Mouse (Mus musculus) small intestine, adult 2 months (tissue): ENCODE data around the gene Mettl24. TPM values are rescaled to one million over a fixed set of nuclear protein-coding genes. Genes with fewer than 3 reads are reported as not detected.

Experiments
- H3K27ac ChIP-seq: fragments of 200-500 bp; 2 replicates; pipeline ENCODE4 v1.5.1; 2012; ENCODE audit warnings: low read depth, low read length, control low read depth, inconsistent platforms; ENCODE audit not compliant: insufficient read depth
- H3K27me3 ChIP-seq: fragments of 200-500 bp; 2 replicates; pipeline ENCODE4 v1.6.1; 2012; ENCODE audit warnings: mild to moderate bottlenecking, moderate library complexity, low read length, inconsistent platforms; ENCODE audit not compliant: control insufficient read depth, insufficient read depth
- H3K36me3 ChIP-seq: fragments of 200-500 bp; 2 replicates; pipeline ENCODE4 v1.6.1; 2012; ENCODE audit warnings: mild to moderate bottlenecking, low read length, control low read depth, inconsistent platforms; ENCODE audit not compliant: control insufficient read depth, insufficient read depth
- H3K4me1 ChIP-seq: fragments of 200-500 bp; 2 replicates; pipeline ENCODE4 v1.6.1; 2012; ENCODE audit warnings: low read length, inconsistent platforms, mixed read lengths; ENCODE audit not compliant: control insufficient read depth, insufficient read depth, insufficient read length
- H3K4me3 ChIP-seq: fragments of 200-500 bp; 2 replicates; pipeline ENCODE4 v1.5.1; 2012; ENCODE audit warnings: low read depth, mild to moderate bottlenecking, control low read depth, inconsistent platforms, low read length, moderate library complexity
- CTCF ChIP-seq: fragments of 200-500 bp; IDR thresholded peaks from 2 replicates; pipeline ENCODE4 v1.5.1; 2012; ENCODE audit warnings: low read depth, mild to moderate bottlenecking, control low read depth, inconsistent platforms, low read length, moderate library complexity, mixed read lengths; ENCODE audit not compliant: insufficient replicate concordance, insufficient read length; ENCODE audit errors: extremely low read depth
- POLR2A ChIP-seq: fragments of 200-500 bp; IDR thresholded peaks from 2 replicates; pipeline ENCODE4 v1.6.1; 2012; ENCODE audit warnings: low read depth, mild to moderate bottlenecking, control low read depth, inconsistent platforms, low read length, moderate library complexity
- WGBS: fragments of 180-500 bp; shearing (Covaris S2); methylation state at CpG from one replicate; pipeline ENCODE4 v1.1.7; 2018; 5-methylcytosine and 5-hydroxymethylcytosine counted together
- polyA plus RNA-seq: library from polyadenylated mRNA; depleted of rRNA; stranded (reverse); fragments of >200 nt; gene quantifications from 2 replicates; pipeline ENCODE4 v1.2.3, GENCODE M21; 2012

Gene Mettl24
- polyA plus RNA-seq, 1 experiment, result 2.0 TPM

DNA sequence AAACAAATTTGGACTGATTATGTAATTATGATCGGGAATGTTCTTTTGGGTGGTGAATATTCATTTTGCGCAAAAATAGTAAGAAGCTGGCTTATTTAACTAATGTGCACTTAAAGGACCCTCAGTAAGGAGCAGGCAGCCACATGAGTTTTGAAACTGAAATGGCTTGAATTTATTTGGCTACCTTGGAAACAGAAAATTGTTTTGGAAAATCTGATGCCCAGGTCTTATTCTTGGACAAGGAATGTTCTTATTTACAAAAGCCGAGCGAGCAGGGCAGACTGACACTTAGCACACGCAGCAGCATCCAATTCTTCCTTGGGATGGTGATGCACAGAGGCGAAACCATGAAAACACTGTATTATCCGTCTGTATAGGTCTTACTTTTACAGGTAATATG is 28.0 kb downstream of the Mettl24 start:
- Histone ChIP-seq H3K36me3 (no peaks in the 10 kb centered on the region), H3K4me1 (no peaks in the 10 kb centered on the region; the same call in 1 of the 2 replicates), H3K4me3 (no peak overlapping the region), H3K27me3 (no peaks in the 10 kb centered on the region), H3K27ac (no peak overlapping the region; the same call in 1 of the 2 replicates)
- 67% methylated on average over 7 of the region's 7 CpGs for WGBS
- no peak for TF ChIP-seq POLR2A
- no peak for TF ChIP-seq CTCF

DNA sequence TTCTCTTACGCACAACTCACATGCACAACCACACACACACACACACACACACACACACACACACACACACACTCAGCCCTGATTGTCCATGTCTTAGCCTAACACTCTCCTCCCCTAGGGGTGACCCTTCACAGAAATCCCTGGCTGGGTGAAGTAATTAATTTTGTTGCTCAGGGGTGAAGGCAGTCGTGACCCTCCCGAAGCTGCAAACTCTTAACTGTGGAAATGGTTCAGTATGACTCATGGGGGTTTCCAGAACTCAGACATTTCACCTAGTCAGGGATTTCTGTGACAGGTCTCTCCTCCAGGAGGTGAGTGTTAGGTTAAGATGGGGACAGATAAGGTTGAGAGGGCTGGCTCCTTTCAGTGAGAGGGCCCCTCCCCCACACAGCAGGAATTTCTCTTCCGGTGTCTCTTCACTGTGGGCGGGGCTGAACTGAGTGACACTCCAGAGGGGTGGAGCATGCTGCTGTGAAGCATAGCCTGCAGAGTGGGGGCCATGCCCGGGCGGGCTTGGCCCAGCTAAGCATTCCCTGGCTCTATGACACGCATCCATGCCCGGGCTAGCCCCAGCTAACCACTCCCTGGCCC is 30.0 kb downstream of the Mettl24 start:
- Histone ChIP-seq H3K27ac (no peak overlapping the region), H3K4me3 (peak overlapping the region; percentile 48), H3K4me1 (no peaks in the 10 kb centered on the region; the same call in 1 of the 2 replicates), H3K36me3 (no peaks in the 10 kb centered on the region), H3K27me3 (no peaks in the 10 kb centered on the region)
- WGBS, result 28% methylated on average over 9 of the region's 9 CpGs
- no peak for TF ChIP-seq CTCF
- TF ChIP-seq POLR2A, result no peak

GRCm38 (mm10) chr10:40713829-40714228 is 30.7 kb downstream of the Mettl24 start:
- H3K36me3 ChIP-seq, result no peaks in the 10 kb centered on the region
- no peaks in the 10 kb centered on the region; the same call in 1 of the 2 replicates for H3K4me1 ChIP-seq
- no peak overlapping the region for H3K4me3 ChIP-seq
- no peak for TF ChIP-seq CTCF
- no peak for TF ChIP-seq POLR2A
- no peak overlapping the region for H3K27ac ChIP-seq
- no peaks in the 10 kb centered on the region for H3K27me3 ChIP-seq
- 40% methylated on average over 9 of the region's 9 CpGs for WGBS

DNA sequence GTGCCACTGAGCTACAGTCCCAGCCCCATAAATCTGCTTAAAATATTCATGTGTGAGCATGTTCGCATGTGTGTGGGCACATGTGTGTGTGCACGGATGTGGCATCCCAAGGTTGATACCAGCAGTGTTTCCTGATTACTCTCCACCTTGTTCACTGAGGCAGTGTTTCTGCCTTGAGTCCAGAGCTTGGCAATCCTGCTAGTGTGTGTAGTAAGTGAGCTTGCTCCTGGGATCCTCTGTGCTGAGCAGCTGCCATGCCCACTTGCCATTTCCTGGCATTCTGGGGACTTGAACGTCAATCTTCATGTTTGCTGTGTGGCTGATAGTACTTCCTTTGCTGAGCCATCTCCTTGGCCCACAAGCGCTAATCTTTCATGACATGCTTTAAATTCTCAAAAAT is 32.1 kb downstream of the Mettl24 start:
- TF ChIP-seq CTCF (no peak), POLR2A (no peak)
- no peak overlapping the region for H3K27ac ChIP-seq
- WGBS, result 84% methylated on average over 4 of the region's 4 CpGs
- H3K36me3 ChIP-seq, result no peaks in the 10 kb centered on the region
- no peaks in the 10 kb centered on the region for H3K27me3 ChIP-seq
- no peak overlapping the region for H3K4me3 ChIP-seq
- no peaks in the 10 kb centered on the region; the same call in 1 of the 2 replicates for H3K4me1 ChIP-seq

DNA sequence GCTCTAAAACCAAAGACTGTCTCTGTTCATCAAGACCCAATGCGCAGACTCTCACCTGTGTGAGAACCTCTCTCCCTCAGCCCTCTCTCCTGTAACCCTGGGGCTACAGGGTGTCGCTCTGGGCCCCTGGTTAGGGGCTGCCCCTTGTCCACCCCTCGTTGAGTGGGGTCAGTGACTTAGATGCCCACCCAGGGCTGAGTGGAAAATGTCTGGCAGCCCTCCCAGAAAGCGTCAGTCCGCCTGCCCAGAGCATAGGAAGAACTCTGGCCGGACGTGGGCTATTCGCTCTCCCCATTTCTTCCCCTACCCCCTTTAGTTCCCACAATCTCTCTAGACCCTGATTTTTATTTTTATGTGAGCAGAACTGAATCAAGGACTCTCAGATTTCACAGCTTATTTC is 33.2 kb downstream of the Mettl24 start:
- H3K27me3 ChIP-seq, result no peaks in the 10 kb centered on the region
- WGBS, result 77% methylated on average over 8 of the region's 8 CpGs
- TF ChIP-seq CTCF (no peak), POLR2A (no peak)
- H3K4me3 ChIP-seq, result no peak overlapping the region
- H3K4me1 ChIP-seq, result no peaks in the 10 kb centered on the region; the same call in 1 of the 2 replicates
- H3K36me3 ChIP-seq, result no peaks in the 10 kb centered on the region
- no peak overlapping the region for H3K27ac ChIP-seq

DNA sequence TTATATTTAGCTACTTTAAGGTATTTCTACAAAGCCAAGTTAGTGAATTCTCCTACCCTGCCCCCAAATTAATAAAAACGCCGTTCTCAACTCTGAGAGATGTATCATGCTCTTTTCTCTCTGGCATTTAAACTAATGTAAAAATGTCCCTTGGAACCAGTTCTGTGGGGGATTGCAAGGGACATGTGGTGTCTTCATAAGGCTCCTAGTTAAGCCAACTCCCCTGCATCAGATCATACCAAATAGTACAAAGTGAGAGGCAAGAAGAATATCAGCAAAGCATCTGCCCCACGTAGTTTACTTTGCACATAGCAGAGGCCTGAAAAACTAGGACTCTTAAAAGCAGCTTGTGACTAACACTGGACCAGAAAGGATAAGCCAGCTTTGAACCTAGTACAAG is 33.6 kb downstream of the Mettl24 start:
- Histone ChIP-seq H3K36me3 (no peaks in the 10 kb centered on the region), H3K27me3 (no peaks in the 10 kb centered on the region), H3K27ac (no peak overlapping the region), H3K4me3 (no peak overlapping the region), H3K4me1 (no peaks in the 10 kb centered on the region; the same call in 1 of the 2 replicates)
- no peak for TF ChIP-seq POLR2A
- no peak for TF ChIP-seq CTCF
- 79% methylated on average over 3 of the region's 3 CpGs for WGBS

GRCm38 (mm10) chr10:40718362-40718761 is 35.3 kb downstream of the Mettl24 start:
- no peaks in the 10 kb centered on the region; the same call in 1 of the 2 replicates for H3K4me1 ChIP-seq
- TF ChIP-seq CTCF, result no peak
- no peak for TF ChIP-seq POLR2A
- 86% methylated on average over 13 of the region's 13 CpGs for WGBS

More at GRCm38 (mm10) chr10:40718362-40718761, 35.3 kb downstream of the Mettl24 start:
- no peaks in the 10 kb centered on the region for H3K27me3 ChIP-seq
- H3K4me3 ChIP-seq, result no peak overlapping the region
- no peaks in the 10 kb centered on the region for H3K36me3 ChIP-seq
- no peak overlapping the region for H3K27ac ChIP-seq
